Mouse (Mus musculus): Measurements from ENCODE around the gene Vmn2r103. TPM values are rescaled to one million over a fixed set of nuclear protein-coding genes. Genes with fewer than 3 reads are reported as not detected.

Gene Vmn2r103
- not detected in 2 replicates for polyA plus RNA-seq (2015; fragmentation: Nextera tagmentation; extraction: Ambion mirVana)

GRCm38 (mm10) chr17:19773063-19773462, at the start of gene Vmn2r103:
Vmn2r103 (plus strand) TSS chr17:19773363.
- no peaks in the 10 kb centered on the region for H3K4me1 ChIP-seq (replicated peaks)
- H3K36me3 ChIP-seq, result no peaks in the 10 kb centered on the region
- WGBS, result 65% methylated on average over 4 of the region's 4 CpGs
- no peak within 1 kb of the TSS for H3K4me2 ChIP-seq
- no peak within 1 kb of the TSS for H3K4me3 ChIP-seq
- 0 out of 2 replicates have a peak, but pooled peaks cover 4% of the 10 kb centered on the region for H3K9me3 ChIP-seq
- no peak within 1 kb of the TSS for H3K27ac ChIP-seq (replicated peaks)
- no peak for ATAC-seq (ENCODE audit: low read depth)
- no peak within 1 kb of the TSS for H3K9ac ChIP-seq
- no peaks in the 10 kb centered on the region for H3K27me3 ChIP-seq

- 89% methylated on average over 4 of the region's 4 CpGs for whole genome bisulfite sequencing
- Histone ChIP-seq H3K4me1 (replicated peaks) (no peaks in the 10 kb centered on the region), H3K27ac (replicated peaks) (no peak overlapping the region), H3K9me3 (0 out of 2 replicates have a peak, but pooled peaks cover 4% of the 10 kb centered on the region), H3K4me3 (no peak overlapping the region), H3K9ac (no peak overlapping the region), H3K4me2 (no peak overlapping the region), H3K27me3 (no peaks in the 10 kb centered on the region), H3K36me3 (no peaks in the 10 kb centered on the region)
- ATAC-seq (ENCODE audit: low read depth), result no peak
Measured at GRCm38 (mm10) chr17:19778994-19779393, 5.8 kb downstream of the Vmn2r103 start.

- no peak overlapping the region for H3K27ac ChIP-seq (replicated peaks)
- no peak for ATAC-seq (ENCODE audit: low read depth)
- WGBS, result 84% methylated on average over 1 of the region's 1 CpGs
- H3K27me3 ChIP-seq, result no peaks in the 10 kb centered on the region
- H3K9me3 ChIP-seq, result peaks cover 14% of the 10 kb centered on the region; the same call in 1 of the 2 replicates
- H3K4me2 ChIP-seq, result no peak overlapping the region
- H3K4me1 ChIP-seq (replicated peaks), result no peaks in the 10 kb centered on the region
- H3K9ac ChIP-seq, result no peak overlapping the region
- no peak overlapping the region for H3K4me3 ChIP-seq
- H3K36me3 ChIP-seq, result no peaks in the 10 kb centered on the region
Measured at GRCm38 (mm10) chr17:19789248-19789647, 16.1 kb downstream of the Vmn2r103 start.

Other genes starting within 250 kb of the Vmn2r103 start
- not detected in 2 replicates for gene Vmn2r101, start 196.1 kb upstream of the Vmn2r103 start, polyA plus RNA-seq (2015; fragmentation: Nextera tagmentation; extraction: Ambion mirVana)
- not detected in 2 replicates for gene Vmn2r102, start 113.0 kb upstream of the Vmn2r103 start, polyA plus RNA-seq (2015; fragmentation: Nextera tagmentation; extraction: Ambion mirVana)

Data from neural tube, embryonic 13.5 days (tissue).